Mouse (Mus musculus): ENCODE measurements around the gene Stk17b. TPM values are rescaled to one million over a fixed set of nuclear protein-coding genes. Genes with fewer than 3 reads are reported as not detected.
"Not testable (repeated sequence)": the region's sequence is repeated elsewhere in the genome, so short reads cannot be mapped to it uniquely, and the experiment has no call there.

Gene Stk17b
- total RNA-seq, 1 experiment from 2014 or later = 1,289 TPM

GRCm38 (mm10) chr1:53741742-53742458 lies 43.1 kb downstream of the Stk17b start:
- ATAC-seq (ENCODE audit: extremely low read depth, insufficient number of reproducible peaks, low FRiP score, poor library complexity, severe bottlenecking) = no peak

- ATAC-seq (ENCODE audit: extremely low read depth, insufficient number of reproducible peaks, low FRiP score, poor library complexity, severe bottlenecking) = no peak
Measured at GRCm38 (mm10) chr1:53740777-53741336, 44.2 kb downstream of the Stk17b start.

- ATAC-seq (ENCODE audit: extremely low read depth, insufficient number of reproducible peaks, low FRiP score, poor library complexity, severe bottlenecking) = not testable (repeated sequence)
Measured at GRCm38 (mm10) chr1:53740077-53740776, 44.8 kb downstream of the Stk17b start.

GRCm38 (mm10) chr1:53736583-53736982 lies 48.4 kb downstream of the Stk17b start:
- no peak for ATAC-seq (ENCODE audit: extremely low read depth, insufficient number of reproducible peaks, low FRiP score, poor library complexity, severe bottlenecking)

- ATAC-seq (ENCODE audit: extremely low read depth, insufficient number of reproducible peaks, low FRiP score, poor library complexity, severe bottlenecking) = no peak
Measured at GRCm38 (mm10) chr1:53728489-53729225, 56.4 kb downstream of the Stk17b start.

- ATAC-seq (ENCODE audit: extremely low read depth, insufficient number of reproducible peaks, low FRiP score, poor library complexity, severe bottlenecking) = no peak
Measured at GRCm38 (mm10) chr1:53726883-53727282, 58.1 kb downstream of the Stk17b start.

GRCm38 (mm10) chr1:53721353-53721752 lies 63.7 kb downstream of the Stk17b start:
- no peak for ATAC-seq (ENCODE audit: extremely low read depth, insufficient number of reproducible peaks, low FRiP score, poor library complexity, severe bottlenecking)

GRCm38 (mm10) chr1:53720601-53721351 lies 64.2 kb downstream of the Stk17b start:
- ATAC-seq (ENCODE audit: extremely low read depth, insufficient number of reproducible peaks, low FRiP score, poor library complexity, severe bottlenecking) = no peak

GRCm38 (mm10) chr1:53715966-53716515 lies 69.0 kb downstream of the Stk17b start:
- no peak for ATAC-seq (ENCODE audit: extremely low read depth, insufficient number of reproducible peaks, low FRiP score, poor library complexity, severe bottlenecking)

- no peak for ATAC-seq (ENCODE audit: extremely low read depth, insufficient number of reproducible peaks, low FRiP score, poor library complexity, severe bottlenecking)
Measured at GRCm38 (mm10) chr1:53715446-53715845, 69.6 kb downstream of the Stk17b start.

GRCm38 (mm10) chr1:53713383-53713782 lies 71.6 kb downstream of the Stk17b start:
- ATAC-seq (ENCODE audit: extremely low read depth, insufficient number of reproducible peaks, low FRiP score, poor library complexity, severe bottlenecking) = not testable (repeated sequence)

- ATAC-seq (ENCODE audit: extremely low read depth, insufficient number of reproducible peaks, low FRiP score, poor library complexity, severe bottlenecking) = no peak
Measured at GRCm38 (mm10) chr1:53711069-53711468, 74.0 kb downstream of the Stk17b start.

- ATAC-seq (ENCODE audit: extremely low read depth, insufficient number of reproducible peaks, low FRiP score, poor library complexity, severe bottlenecking) = not testable (repeated sequence)
Measured at GRCm38 (mm10) chr1:53709602-53710001, 75.4 kb downstream of the Stk17b start.

- 0 out of 2 replicates have a peak, but pooled peaks have one; percentile 30 for ATAC-seq (ENCODE audit: extremely low read depth, insufficient number of reproducible peaks, low FRiP score, poor library complexity, severe bottlenecking)
Measured at GRCm38 (mm10) chr1:53706431-53707361, 78.3 kb downstream of the Stk17b start, which contains the start of gene Dnah7a. Dnah7a (minus strand) TSS chr1:53706784.
